Mouse (Mus musculus): ENCODE data around the gene Cib4. TPM values are rescaled to one million over a fixed set of nuclear protein-coding genes. Genes with fewer than 3 reads are reported as not detected.

Cib4 gene
- polyA plus RNA-seq, 1 experiment from 2014 or later, result not detected

DNA sequence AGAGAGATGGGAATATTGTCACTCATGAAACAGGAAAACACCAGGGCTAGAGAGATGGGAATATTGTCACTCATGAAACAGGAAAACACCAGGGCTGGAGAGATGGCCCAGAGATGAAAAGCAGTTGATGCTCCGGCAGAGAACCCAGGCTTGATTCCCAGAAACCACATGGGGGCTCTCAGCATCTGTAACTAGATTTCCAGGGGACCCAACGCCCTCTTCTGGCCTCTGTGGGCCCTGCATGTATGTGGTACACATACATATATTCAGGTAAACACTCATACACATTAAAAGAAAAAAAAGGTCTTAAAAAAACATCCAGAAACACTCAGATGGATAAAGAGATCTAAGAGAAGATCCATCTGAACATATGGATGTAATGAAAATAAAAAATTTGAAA lies 106.7 kb downstream of the Cib4 start:
- Histone ChIP-seq H3K4me3 (ENCODE audit: low read depth, low read length) (no peak overlapping the region), H3K4me1 (replicated peaks; ENCODE audit: control insufficient read depth, insufficient read depth, low read length) (no peaks in the 10 kb centered on the region), H3K27ac (ENCODE audit: low read depth, low read length) (no peak overlapping the region), H3K9me3 (ENCODE audit: control insufficient read depth, low read length) (no peaks in the 10 kb centered on the region), H3K36me3 (ENCODE audit: control insufficient read depth, insufficient read depth, low read length) (no peaks in the 10 kb centered on the region), H3K4me2 (no peak overlapping the region), H3K27me3 (replicated peaks; ENCODE audit: control insufficient read depth, insufficient read depth, low read length) (no peaks in the 10 kb centered on the region), H3K9ac (ENCODE audit: low read depth, low read length) (no peak overlapping the region)
- DNase-seq (ENCODE audit: low spot score) (no peak), ATAC-seq (replicated peaks; ENCODE audit: low FRiP score) (no peak)
- 37% methylated on average over 2 of the region's 2 CpGs for WGBS

Other genes with a start within 250 kb of the Cib4 start
- 0.05 and 0.18 TPM in 2 replicates for gene Otof, start 83.9 kb downstream of the Cib4 start, polyA plus RNA-seq (2014; fragmentation: Nextera tagmentation; extraction: Ambion mirVana)
- not detected in 2 replicates for gene 1700001C02Rik, start 79.8 kb downstream of the Cib4 start, polyA plus RNA-seq (2014; fragmentation: Nextera tagmentation; extraction: Ambion mirVana)
- 0.75 and 1.6 TPM in 2 replicates for gene Kcnk3, start 42.3 kb upstream of the Cib4 start, polyA plus RNA-seq (2014; fragmentation: Nextera tagmentation; extraction: Ambion mirVana)
- 17.6 and 18.6 TPM in 2 replicates for gene Slc35f6, start 102.1 kb upstream of the Cib4 start, polyA plus RNA-seq (2014; fragmentation: Nextera tagmentation; extraction: Ambion mirVana)
- 326 and 357 TPM in 2 replicates for gene Cenpa, start 120.9 kb upstream of the Cib4 start, polyA plus RNA-seq (2014; fragmentation: Nextera tagmentation; extraction: Ambion mirVana)
- gene Dpysl5, start 165.7 kb upstream of the Cib4 start, polyA plus RNA-seq (2014; fragmentation: Nextera tagmentation; extraction: Ambion mirVana), result 1.3 and 1.6 TPM in 2 replicates